Mouse (Mus musculus): ENCODE measurements at regions not wholly inside any gene's neighbourhood (a gene's known extent, or its start where the extent isn't known, plus 50 kb on each side); places are given as distances from the start of the nearest gene placed in this dataset.

GRCm38 (mm10) chr7:68548176-68548575 is 200.9 kb downstream of the Arrdc4 start:
- no peaks in the 10 kb centered on the region for H3K27me3 ChIP-seq (ENCODE audit: insufficient read depth, low read length)
- H3K27ac ChIP-seq (ENCODE audit: low read length): no peak overlapping the region
- no peak overlapping the region for H3K4me3 ChIP-seq (ENCODE audit: low read length)
- H3K9ac ChIP-seq (replicated peaks; ENCODE audit: low read length): no peak overlapping the region
- ATAC-seq (ENCODE audit: low FRiP score, low TSS enrichment): no peak
- H3K4me2 ChIP-seq (replicated peaks; ENCODE audit: low read depth, low read length): no peak overlapping the region
- H3K9me3 ChIP-seq (ENCODE audit: low read length): no peaks in the 10 kb centered on the region
- no peaks in the 10 kb centered on the region for H3K36me3 ChIP-seq (ENCODE audit: insufficient read depth, low read length)
- H3K4me1 ChIP-seq (ENCODE audit: insufficient read depth, low read length): no peaks in the 10 kb centered on the region

- Histone ChIP-seq H3K4me3 (ENCODE audit: low read length) (no peak overlapping the region), H3K4me1 (ENCODE audit: insufficient read depth, low read length) (no peaks in the 10 kb centered on the region), H3K4me2 (replicated peaks; ENCODE audit: low read depth, low read length) (no peak overlapping the region), H3K36me3 (ENCODE audit: insufficient read depth, low read length) (no peaks in the 10 kb centered on the region), H3K27me3 (ENCODE audit: insufficient read depth, low read length) (no peaks in the 10 kb centered on the region), H3K9ac (replicated peaks; ENCODE audit: low read length) (no peak overlapping the region), H3K27ac (ENCODE audit: low read length) (no peak overlapping the region), H3K9me3 (ENCODE audit: low read length) (no peaks in the 10 kb centered on the region)
- WGBS: 72% methylated on average over 11 of the region's 11 CpGs
- no peak for ATAC-seq (ENCODE audit: low FRiP score, low TSS enrichment)
Measured at GRCm38 (mm10) chr7:68544136-68544535, 204.9 kb downstream of the Arrdc4 start.

- Histone ChIP-seq H3K4me1 (ENCODE audit: insufficient read depth, low read length) (no peaks in the 10 kb centered on the region), H3K36me3 (ENCODE audit: insufficient read depth, low read length) (no peaks in the 10 kb centered on the region), H3K9me3 (ENCODE audit: low read length) (peaks cover 4% of the 10 kb centered on the region), H3K9ac (replicated peaks; ENCODE audit: low read length) (no peak overlapping the region), H3K27me3 (ENCODE audit: insufficient read depth, low read length) (no peaks in the 10 kb centered on the region), H3K4me2 (replicated peaks; ENCODE audit: low read depth, low read length) (no peak overlapping the region), H3K4me3 (ENCODE audit: low read length) (no peak overlapping the region), H3K27ac (ENCODE audit: low read length) (no peak overlapping the region)
- 88% methylated on average over 6 of the region's 6 CpGs for WGBS
- ATAC-seq (ENCODE audit: low FRiP score, low TSS enrichment): no peak
Measured at GRCm38 (mm10) chr7:68509096-68509495, 235.5 kb downstream of the Fam169b start.

- ATAC-seq (ENCODE audit: low FRiP score, low TSS enrichment): peak; percentile 79
- Histone ChIP-seq H3K27me3 (ENCODE audit: insufficient read depth, low read length) (no peaks in the 10 kb centered on the region), H3K9me3 (ENCODE audit: low read length) (no peaks in the 10 kb centered on the region)
Measured at GRCm38 (mm10) chr7:68491143-68491810, 217.6 kb downstream of the Fam169b start.

GRCm38 (mm10) chr7:68486676-68487075 is 213.0 kb downstream of the Fam169b start:
- no peak overlapping the region for H3K27ac ChIP-seq (ENCODE audit: low read length)
- no peak overlapping the region for H3K9ac ChIP-seq (replicated peaks; ENCODE audit: low read length)
- no peaks in the 10 kb centered on the region for H3K9me3 ChIP-seq (ENCODE audit: low read length)
- 79% methylated on average over 3 of the region's 3 CpGs for WGBS
- peaks cover 4% of the 10 kb centered on the region; the same call in 1 of the 2 replicates for H3K27me3 ChIP-seq (ENCODE audit: insufficient read depth, low read length)
- H3K4me1 ChIP-seq (ENCODE audit: insufficient read depth, low read length): peaks cover 4% of the 10 kb centered on the region; the same call in 1 of the 2 replicates
- ATAC-seq (ENCODE audit: low FRiP score, low TSS enrichment): no peak
- H3K4me2 ChIP-seq (replicated peaks; ENCODE audit: low read depth, low read length): no peak overlapping the region
- no peaks in the 10 kb centered on the region for H3K36me3 ChIP-seq (ENCODE audit: insufficient read depth, low read length)
- H3K4me3 ChIP-seq (ENCODE audit: low read length): no peak overlapping the region

More at GRCm38 (mm10) chr7:68491143-68491810, 217.6 kb downstream of the Fam169b start:
- 75% methylated on average over 6 of the region's 6 CpGs for WGBS
- Histone ChIP-seq H3K4me2 (replicated peaks; ENCODE audit: low read depth, low read length) (no peak overlapping the region), H3K27ac (ENCODE audit: low read length) (no peak overlapping the region), H3K4me1 (ENCODE audit: insufficient read depth, low read length) (peaks cover 4% of the 10 kb centered on the region; the same call in 1 of the 2 replicates), H3K36me3 (ENCODE audit: insufficient read depth, low read length) (no peaks in the 10 kb centered on the region), H3K9ac (replicated peaks; ENCODE audit: low read length) (no peak overlapping the region), H3K4me3 (ENCODE audit: low read length) (no peak overlapping the region)

GRCm38 (mm10) chr7:68482553-68482952 is 208.9 kb downstream of the Fam169b start:
- Histone ChIP-seq H3K27me3 (ENCODE audit: insufficient read depth, low read length) (peaks cover 4% of the 10 kb centered on the region; the same call in 1 of the 2 replicates), H3K27ac (ENCODE audit: low read length) (no peak overlapping the region), H3K36me3 (ENCODE audit: insufficient read depth, low read length) (no peaks in the 10 kb centered on the region), H3K4me3 (ENCODE audit: low read length) (no peak overlapping the region), H3K4me2 (replicated peaks; ENCODE audit: low read depth, low read length) (no peak overlapping the region), H3K9ac (replicated peaks; ENCODE audit: low read length) (no peak overlapping the region), H3K9me3 (ENCODE audit: low read length) (no peaks in the 10 kb centered on the region), H3K4me1 (ENCODE audit: insufficient read depth, low read length) (no peaks in the 10 kb centered on the region)
- 12% methylated on average over 10 of the region's 10 CpGs for WGBS
- peak; percentile 42; the same call in 1 of the 2 replicates for ATAC-seq (ENCODE audit: low FRiP score, low TSS enrichment)

- Histone ChIP-seq H3K9ac (replicated peaks; ENCODE audit: low read length) (no peak overlapping the region), H3K4me1 (ENCODE audit: insufficient read depth, low read length) (no peaks in the 10 kb centered on the region), H3K27me3 (ENCODE audit: insufficient read depth, low read length) (peaks cover 4% of the 10 kb centered on the region; the same call in 1 of the 2 replicates), H3K27ac (ENCODE audit: low read length) (no peak overlapping the region), H3K4me2 (replicated peaks; ENCODE audit: low read depth, low read length) (no peak overlapping the region), H3K4me3 (ENCODE audit: low read length) (no peak overlapping the region), H3K36me3 (ENCODE audit: insufficient read depth, low read length) (no peaks in the 10 kb centered on the region), H3K9me3 (ENCODE audit: low read length) (no peaks in the 10 kb centered on the region)
- WGBS: 39% methylated on average over 7 of the region's 7 CpGs
- ATAC-seq (ENCODE audit: low FRiP score, low TSS enrichment): 0 out of 2 replicates have a peak, but pooled peaks have one; percentile 54
Measured at GRCm38 (mm10) chr7:68480770-68481169, 207.1 kb downstream of the Fam169b start.

GRCm38 (mm10) chr7:68480336-68480735 is 206.7 kb downstream of the Fam169b start:
- ATAC-seq (ENCODE audit: low FRiP score, low TSS enrichment): 0 out of 2 replicates have a peak, but pooled peaks have one; percentile 19
- Histone ChIP-seq H3K4me2 (replicated peaks; ENCODE audit: low read depth, low read length) (no peak overlapping the region), H3K27ac (ENCODE audit: low read length) (no peak overlapping the region), H3K9ac (replicated peaks; ENCODE audit: low read length) (no peak overlapping the region), H3K4me1 (ENCODE audit: insufficient read depth, low read length) (no peaks in the 10 kb centered on the region), H3K4me3 (ENCODE audit: low read length) (no peak overlapping the region), H3K27me3 (ENCODE audit: insufficient read depth, low read length) (peaks cover 4% of the 10 kb centered on the region; the same call in 1 of the 2 replicates), H3K9me3 (ENCODE audit: low read length) (no peaks in the 10 kb centered on the region), H3K36me3 (ENCODE audit: insufficient read depth, low read length) (no peaks in the 10 kb centered on the region)
- 59% methylated on average over 3 of the region's 3 CpGs for WGBS

GRCm38 (mm10) chr7:68478044-68478443 is 204.4 kb downstream of the Fam169b start:
- H3K4me1 ChIP-seq (ENCODE audit: insufficient read depth, low read length): 0 out of 2 replicates have a peak, but pooled peaks cover 3% of the 10 kb centered on the region
- no peaks in the 10 kb centered on the region for H3K36me3 ChIP-seq (ENCODE audit: insufficient read depth, low read length)
- H3K9me3 ChIP-seq (ENCODE audit: low read length): no peaks in the 10 kb centered on the region
- no peak overlapping the region for H3K4me2 ChIP-seq (replicated peaks; ENCODE audit: low read depth, low read length)
- no peaks in the 10 kb centered on the region for H3K27me3 ChIP-seq (ENCODE audit: insufficient read depth, low read length)
- ATAC-seq (ENCODE audit: low FRiP score, low TSS enrichment): no peak
- WGBS: 48% methylated on average over 3 of the region's 3 CpGs
- H3K27ac ChIP-seq (ENCODE audit: low read length): no peak overlapping the region
- H3K9ac ChIP-seq (replicated peaks; ENCODE audit: low read length): no peak overlapping the region
- H3K4me3 ChIP-seq (ENCODE audit: low read length): no peak overlapping the region

- no peak overlapping the region for H3K4me2 ChIP-seq (replicated peaks; ENCODE audit: low read depth, low read length)
- no peak overlapping the region for H3K9ac ChIP-seq (replicated peaks; ENCODE audit: low read length)
- no peak overlapping the region for H3K4me3 ChIP-seq (ENCODE audit: low read length)
- H3K4me1 ChIP-seq (ENCODE audit: insufficient read depth, low read length): peaks cover 13% of the 10 kb centered on the region; the same call in 1 of the 2 replicates
- peak; percentile 81 for ATAC-seq (ENCODE audit: low FRiP score, low TSS enrichment)
- H3K27ac ChIP-seq (ENCODE audit: low read length): peak overlapping the region; percentile 44
- no peaks in the 10 kb centered on the region for H3K27me3 ChIP-seq (ENCODE audit: insufficient read depth, low read length)
- no peaks in the 10 kb centered on the region for H3K9me3 ChIP-seq (ENCODE audit: low read length)
- 11% methylated on average over 5 of the region's 5 CpGs for WGBS
- H3K36me3 ChIP-seq (ENCODE audit: insufficient read depth, low read length): no peaks in the 10 kb centered on the region
Measured at GRCm38 (mm10) chr7:68472800-68473199, 199.2 kb downstream of the Fam169b start.
